Mouse (Mus musculus): Measurements from ENCODE around the gene Fzr1. TPM values are rescaled to one million over a fixed set of nuclear protein-coding genes. Genes with fewer than 3 reads are reported as not detected.
A peak's percentile ranks its signal among the peaks of the same experiment; 100 is the strongest.

Gene Fzr1
- total RNA-seq, 2 experiments from 2014 or later = 70.8 to 72.5 TPM

GRCm38 (mm10) chr10:81403511-81403910 is 25.2 kb upstream of the Fzr1 start:
- no peak for DNase-seq (ENCODE audit: low spot score in 2 of 2)

- no peak for DNase-seq (ENCODE audit: low spot score in 2 of 2)
Measured at GRCm38 (mm10) chr10:81402227-81402765, 24.0 kb upstream of the Fzr1 start.

GRCm38 (mm10) chr10:81401521-81402226 is 23.4 kb upstream of the Fzr1 start:
- peak in 1 of 2 experiments; percentile 60 for DNase-seq (ENCODE audit: low spot score in 2 of 2)

GRCm38 (mm10) chr10:81401205-81401520 is 22.8 kb upstream of the Fzr1 start:
- no peak for DNase-seq (ENCODE audit: low spot score in 2 of 2)

- DNase-seq (ENCODE audit: low spot score in 2 of 2) = no peak
Measured at GRCm38 (mm10) chr10:81400371-81401204, 22.3 kb upstream of the Fzr1 start.

GRCm38 (mm10) chr10:81399798-81400308 is 21.5 kb upstream of the Fzr1 start:
- DNase-seq (ENCODE audit: low spot score in 2 of 2) = no peak

- DNase-seq (ENCODE audit: low spot score in 2 of 2) = no peak
Measured at GRCm38 (mm10) chr10:81399296-81399695, 21.0 kb upstream of the Fzr1 start.

GRCm38 (mm10) chr10:81396749-81397148 is 18.4 kb upstream of the Fzr1 start:
- no peak for DNase-seq (ENCODE audit: low spot score in 2 of 2)

GRCm38 (mm10) chr10:81395865-81396264 is 17.5 kb upstream of the Fzr1 start:
- DNase-seq (ENCODE audit: low spot score in 2 of 2) = no peak

- DNase-seq (ENCODE audit: low spot score in 2 of 2) = peak in 1 of 2 experiments; percentile 77
Measured at GRCm38 (mm10) chr10:81395127-81395526, 16.8 kb upstream of the Fzr1 start.

GRCm38 (mm10) chr10:81393456-81394063 is 15.2 kb upstream of the Fzr1 start:
- DNase-seq (ENCODE audit: low spot score in 2 of 2) = no peak

GRCm38 (mm10) chr10:81392781-81393185 is 14.5 kb upstream of the Fzr1 start, which contains the start of gene Smim24:
Gene Smim24, plus strand, starts transcription at chr10:81393051.
- no peak for DNase-seq (ENCODE audit: low spot score in 2 of 2)

GRCm38 (mm10) chr10:81392270-81392669 is 14.0 kb upstream of the Fzr1 start:
- DNase-seq (ENCODE audit: low spot score in 2 of 2) = no peak

- no peak for DNase-seq (ENCODE audit: low spot score in 2 of 2)
Measured at GRCm38 (mm10) chr10:81390678-81390965, 12.3 kb upstream of the Fzr1 start.

GRCm38 (mm10) chr10:81389801-81390677 is 11.7 kb upstream of the Fzr1 start:
- peak in 1 of 2 experiments; percentile 77 for DNase-seq (ENCODE audit: low spot score in 2 of 2)

GRCm38 (mm10) chr10:81389373-81389772 is 11.1 kb upstream of the Fzr1 start:
- no peak for DNase-seq (ENCODE audit: low spot score in 2 of 2)

GRCm38 (mm10) chr10:81388505-81389055 is 10.3 kb upstream of the Fzr1 start, which contains the start of gene Gm48552:
Gene Gm48552, plus strand, starts transcription at chr10:81389005.
- no peak for DNase-seq (ENCODE audit: low spot score in 2 of 2)

GRCm38 (mm10) chr10:81387716-81388115 is 9.4 kb upstream of the Fzr1 start:
- DNase-seq (ENCODE audit: low spot score in 2 of 2) = no peak

- DNase-seq (ENCODE audit: low spot score in 2 of 2) = no peak
Measured at GRCm38 (mm10) chr10:81385603-81386306, 7.4 kb upstream of the Fzr1 start.

- no peak for DNase-seq (ENCODE audit: low spot score in 2 of 2)
Measured at GRCm38 (mm10) chr10:81384605-81384982, 6.3 kb upstream of the Fzr1 start.
